Mouse (Mus musculus) kidney, adult 2 months (tissue): ENCODE results near the gene Slc38a4.

Experiments
- CTCF ChIP-seq: fragments of 200-500 bp; conservative IDR thresholded peaks from 2 replicates; pipeline ENCODE4 v1.5.1; 2011; ENCODE audit warnings: low read depth, mild to moderate bottlenecking, control low read depth, low read length, moderate library complexity, mixed read lengths; ENCODE audit not compliant: insufficient read depth, insufficient read length
- POLR2A ChIP-seq: fragments of 200-500 bp; IDR thresholded peaks from one replicate; pipeline ENCODE4 v1.6.1; 2011; ENCODE audit warnings: low read depth, low read length, control low read depth

DNA sequence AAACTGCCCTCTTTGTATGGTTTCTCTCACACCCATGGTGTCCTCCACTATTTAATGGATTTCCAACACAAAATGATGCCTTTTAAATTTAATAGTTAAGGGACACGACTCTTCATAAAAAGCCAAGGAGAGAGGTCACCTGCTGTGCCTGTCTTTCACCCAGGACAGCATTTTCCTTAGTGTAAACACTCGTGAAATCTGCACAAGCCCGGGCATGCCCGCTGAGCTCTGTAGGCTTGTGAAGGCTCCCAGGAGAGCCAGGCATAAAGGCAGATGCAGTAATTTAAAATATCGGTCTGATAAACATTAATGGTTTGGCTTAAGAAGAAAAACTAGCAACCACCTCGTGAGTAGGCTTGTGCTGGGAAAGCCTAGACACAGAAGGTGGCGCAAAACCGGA is 103.3 kb downstream of the Slc38a4 start:
- TF ChIP-seq CTCF, result no peak
- no peak for TF ChIP-seq POLR2A
